Mouse (Mus musculus) neural tube, embryonic 11.5 days (tissue): ENCODE measurements around the gene Acod1. TPM values are rescaled to one million over a fixed set of nuclear protein-coding genes. Genes with fewer than 3 reads are reported as not detected.

ENCODE experiments used
- ATAC-seq: fragments of 200-750 bp; cut with Nextera tagmentation; 2 replicates; pipeline ENCODE4 v1.8.0; 2017; ENCODE audit warnings: moderate number of reproducible peaks, mild to moderate bottlenecking, moderate TSS enrichment, moderate library complexity; ENCODE audit not compliant: insufficient read depth, low FRiP score, low TSS enrichment
- DNase-seq: peaks from one replicate; pipeline ENCODE4 v3.0.0-alpha.2; 2015; ENCODE audit warnings: low spot score
- H3K27ac ChIP-seq: fragments of 300-500 bp; sonication (generic); 2 replicates; pipeline ENCODE4 v1.5.1; 2014; ENCODE audit warnings: low read depth, mild to moderate bottlenecking, low read length
- H3K27me3 ChIP-seq: fragments of 300-500 bp; sonication (generic); 2 replicates; pipeline ENCODE4 v1.6.1; 2014; ENCODE audit warnings: mild to moderate bottlenecking, low read length, mixed read lengths; ENCODE audit not compliant: control insufficient read depth, insufficient read depth
- H3K36me3 ChIP-seq: fragments of 300-500 bp; sonication (generic); 2 replicates; pipeline ENCODE4 v1.6.1; 2014; ENCODE audit warnings: mild to moderate bottlenecking, low read length, moderate library complexity, mixed read lengths; ENCODE audit not compliant: control insufficient read depth, insufficient read depth
- H3K4me1 ChIP-seq: fragments of 300-500 bp; sonication (generic); 2 replicates; pipeline ENCODE4 v1.6.1; 2014; ENCODE audit warnings: low read length, mixed read lengths; ENCODE audit not compliant: control insufficient read depth, insufficient read depth
- H3K4me2 ChIP-seq: fragments of 300-500 bp; sonication (generic); 2 replicates; pipeline ENCODE4 v1.6.1; 2014; ENCODE audit warnings: low read depth, mild to moderate bottlenecking, moderate library complexity
- H3K4me3 ChIP-seq: fragments of 300-500 bp; sonication (generic); 2 replicates; pipeline ENCODE4 v1.5.1; 2014; ENCODE audit warnings: low read depth, low read length
- H3K9ac ChIP-seq: fragments of 300-500 bp; sonication (generic); 2 replicates; pipeline ENCODE4 v1.6.1; 2014; ENCODE audit warnings: mild to moderate bottlenecking, low read length
- H3K9me3 ChIP-seq: fragments of 300-500 bp; sonication (generic); 2 replicates; pipeline ENCODE4 v1.6.1; 2016; ENCODE audit warnings: low read length; ENCODE audit not compliant: control insufficient read depth
- WGBS: fragments of 180-500 bp; shearing (Covaris S2); extraction: QIAGEN DNeasy Blood & Tissue Kit; methylation state at CpG from one replicate; pipeline ENCODE4 v1.1.7; 2014; 5-methylcytosine and 5-hydroxymethylcytosine counted together
- polyA plus RNA-seq: library from polyadenylated mRNA; unstranded; fragments of >200 nt; fragmentation: Nextera tagmentation; extraction: Ambion mirVana; gene quantifications from 2 replicates; pipeline ENCODE4 v1.2.1, GENCODE M21; 2014

Acod1 gene
- polyA plus RNA-seq, 1 experiment from 2014 or later = not detected

DNA sequence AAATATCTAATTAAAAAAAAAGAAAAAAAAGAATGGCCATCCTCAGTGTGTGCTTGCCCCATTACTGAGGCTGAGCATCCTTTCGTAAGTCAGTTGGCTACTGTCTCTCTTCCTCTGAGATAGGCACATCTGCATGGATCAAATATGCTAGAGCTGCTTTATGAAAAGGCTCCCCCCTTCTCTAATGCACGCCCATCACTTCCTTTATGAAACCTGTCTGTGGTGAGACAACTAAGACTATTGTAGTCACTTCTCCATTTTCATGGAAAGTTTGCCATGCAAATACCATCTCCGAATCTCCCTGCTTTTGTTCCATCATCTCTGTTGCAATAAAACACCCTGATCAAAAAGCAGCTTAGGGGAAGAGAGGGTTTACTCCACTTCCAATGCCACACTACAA is 9.8 kb upstream of the Acod1 start:
- no peak overlapping the region for H3K4me2 ChIP-seq
- no peak for ATAC-seq
- 87% methylated on average over 3 of the region's 3 CpGs for WGBS
- H3K36me3 ChIP-seq = no peaks in the 10 kb centered on the region
- H3K4me1 ChIP-seq = no peaks in the 10 kb centered on the region
- no peaks in the 10 kb centered on the region for H3K9me3 ChIP-seq
- H3K9ac ChIP-seq = no peak overlapping the region
- no peak overlapping the region for H3K27ac ChIP-seq
- no peak overlapping the region for H3K4me3 ChIP-seq
- no peak for DNase-seq
- no peaks in the 10 kb centered on the region for H3K27me3 ChIP-seq

DNA sequence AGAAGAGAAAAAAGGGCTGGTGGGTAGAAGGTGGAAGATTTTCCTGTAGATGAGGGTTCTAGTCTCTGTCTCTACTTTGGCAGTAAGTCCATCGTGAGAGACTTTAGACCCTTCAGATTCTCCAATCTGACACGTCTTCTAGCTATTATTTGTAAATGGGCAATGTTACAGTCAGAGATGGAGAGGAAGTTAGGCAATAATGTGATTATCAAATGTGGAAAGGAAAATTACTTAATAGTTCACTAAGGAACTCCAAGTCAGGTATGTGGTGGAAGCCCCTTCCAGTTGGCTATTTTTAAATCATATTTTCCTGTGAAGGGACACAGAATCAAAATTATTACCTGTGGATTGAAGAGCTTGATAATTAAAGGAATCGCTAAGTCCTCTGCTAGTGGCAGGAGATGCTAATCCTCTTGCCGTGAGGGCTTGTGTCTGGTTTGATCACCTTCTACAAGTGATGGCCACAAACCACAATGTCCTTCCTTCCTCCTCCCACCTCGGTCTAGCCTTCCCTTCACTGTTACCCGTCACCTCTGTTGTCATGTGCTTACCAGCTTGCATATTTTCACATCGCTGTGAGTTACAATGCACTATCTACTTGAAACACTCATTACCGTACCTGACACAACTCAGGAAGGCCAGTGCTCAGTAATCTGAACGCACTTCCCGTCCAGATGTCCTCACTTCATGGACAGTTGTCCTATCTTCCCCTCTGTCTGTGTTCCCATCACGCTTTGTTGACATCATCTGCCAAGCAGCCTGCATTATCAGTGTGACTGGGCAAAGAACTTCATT is 1.7 kb downstream of the Acod1 start:
- H3K9ac ChIP-seq = no peak overlapping the region
- H3K27ac ChIP-seq = no peak overlapping the region
- no peaks in the 10 kb centered on the region for H3K4me1 ChIP-seq
- H3K4me3 ChIP-seq = no peak overlapping the region
- no peak for ATAC-seq
- no peak for DNase-seq
- no peaks in the 10 kb centered on the region for H3K9me3 ChIP-seq
- no peak overlapping the region for H3K4me2 ChIP-seq
- whole genome bisulfite sequencing = 89% methylated on average over 11 of the region's 11 CpGs
- H3K36me3 ChIP-seq = no peaks in the 10 kb centered on the region
- no peaks in the 10 kb centered on the region for H3K27me3 ChIP-seq

DNA sequence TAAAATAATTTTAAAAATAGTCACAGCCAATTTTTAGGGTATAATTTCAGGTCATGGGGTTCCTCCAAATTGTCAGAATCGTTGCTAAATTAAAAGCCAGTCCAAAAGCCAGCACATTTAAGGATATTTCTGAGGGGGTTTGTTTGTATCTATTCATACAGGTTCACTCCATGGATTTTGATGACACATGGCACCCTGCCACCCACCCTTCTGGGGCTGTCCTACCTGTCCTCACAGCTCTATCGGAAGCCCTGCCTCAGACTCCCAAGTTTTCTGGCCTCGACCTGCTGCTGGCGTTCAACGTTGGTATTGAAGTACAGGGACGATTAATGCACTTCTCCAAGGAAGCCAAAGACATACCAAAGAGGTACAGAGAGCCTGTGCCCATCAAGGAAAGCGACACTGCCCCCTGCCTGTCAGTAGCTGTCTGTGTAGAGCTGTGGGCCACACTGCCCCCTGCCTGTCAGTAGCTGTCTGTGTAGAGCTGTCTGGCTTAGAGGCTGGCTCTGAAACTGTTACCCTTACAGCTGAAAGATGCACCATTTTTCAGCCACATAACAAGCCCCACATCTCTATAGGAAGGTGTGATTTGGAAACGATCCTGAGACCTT is 4.5 kb downstream of the Acod1 start:
- Histone ChIP-seq H3K9me3 (no peaks in the 10 kb centered on the region), H3K27me3 (no peaks in the 10 kb centered on the region), H3K27ac (no peak overlapping the region), H3K9ac (no peak overlapping the region), H3K4me1 (no peaks in the 10 kb centered on the region), H3K36me3 (no peaks in the 10 kb centered on the region), H3K4me3 (no peak overlapping the region), H3K4me2 (no peak overlapping the region)
- WGBS = 36% methylated on average over 8 of the region's 8 CpGs
- ATAC-seq = peak; percentile 61
- DNase-seq = peak; percentile 77

DNA sequence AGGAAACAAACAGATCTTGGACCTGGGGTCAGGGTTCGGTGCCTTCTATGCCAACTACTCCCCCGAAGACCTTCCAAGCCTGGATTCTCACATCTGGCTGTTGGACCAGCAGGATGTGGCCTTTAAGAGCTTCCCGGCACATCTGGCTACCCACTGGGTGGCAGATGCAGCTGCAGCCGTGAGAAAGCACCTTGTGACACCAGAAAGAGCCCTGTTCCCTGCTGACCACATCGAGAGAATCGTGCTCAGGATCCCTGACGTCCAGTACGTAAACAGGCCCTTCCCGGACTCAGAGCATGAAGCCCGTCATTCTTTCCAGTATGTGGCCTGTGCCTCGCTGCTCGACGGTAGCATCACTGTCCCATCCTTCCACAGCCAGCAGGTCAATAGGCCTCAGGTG is 8.0 kb downstream of the Acod1 start:
- Histone ChIP-seq H3K4me3 (no peak overlapping the region), H3K27me3 (no peaks in the 10 kb centered on the region), H3K9ac (no peak overlapping the region), H3K4me2 (no peak overlapping the region), H3K27ac (no peak overlapping the region), H3K9me3 (no peaks in the 10 kb centered on the region), H3K36me3 (no peaks in the 10 kb centered on the region), H3K4me1 (no peaks in the 10 kb centered on the region)
- DNase-seq (no peak), ATAC-seq (no peak)
- WGBS = 74% methylated on average over 13 of the region's 13 CpGs

DNA sequence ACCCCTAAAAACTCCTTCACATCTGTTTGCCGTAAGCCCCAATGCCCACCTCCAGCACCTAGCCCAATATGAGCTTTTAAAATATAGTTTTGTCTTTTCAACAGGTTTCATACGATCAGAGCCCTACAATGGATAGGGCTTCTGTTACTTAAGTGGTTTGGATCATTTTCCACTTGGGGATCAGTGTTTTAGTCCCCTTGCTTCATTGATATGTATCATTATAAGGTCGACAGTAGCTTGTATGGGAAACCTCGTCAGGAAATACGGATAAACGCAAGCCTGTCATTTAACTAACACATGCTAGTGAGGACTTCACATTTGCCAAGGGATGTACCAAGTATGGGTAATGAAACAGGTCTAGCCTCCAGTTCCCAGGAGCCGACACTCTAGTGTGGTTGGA is 9.8 kb downstream of the Acod1 start:
- Histone ChIP-seq H3K27ac (no peak overlapping the region), H3K9me3 (no peaks in the 10 kb centered on the region), H3K36me3 (no peaks in the 10 kb centered on the region), H3K27me3 (no peaks in the 10 kb centered on the region), H3K4me2 (no peak overlapping the region), H3K9ac (no peak overlapping the region), H3K4me1 (no peaks in the 10 kb centered on the region), H3K4me3 (no peak overlapping the region)
- ATAC-seq = no peak
- DNase-seq = no peak
- 90% methylated on average over 7 of the region's 7 CpGs for WGBS

DNA sequence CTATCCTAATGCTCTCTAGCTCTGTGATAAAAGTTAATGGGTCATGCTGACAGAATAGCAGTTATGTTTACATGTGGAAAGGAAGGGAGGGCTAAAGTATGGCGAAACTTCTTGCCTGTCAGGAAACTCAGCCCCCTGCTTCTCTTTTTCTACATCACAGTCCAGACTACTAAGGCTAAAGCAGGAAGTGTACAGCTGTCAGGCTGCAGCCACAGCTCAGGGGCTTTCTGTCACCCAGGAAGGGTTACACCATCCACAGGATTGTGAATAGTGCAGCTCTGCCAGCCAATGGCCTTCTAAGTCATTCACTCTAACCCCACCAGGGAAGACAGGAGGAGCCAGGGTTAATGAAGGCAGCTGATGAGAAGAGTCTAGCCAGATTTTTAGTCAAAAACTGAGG is 12.2 kb downstream of the Acod1 start:
- Histone ChIP-seq H3K9me3 (no peaks in the 10 kb centered on the region), H3K4me2 (no peak overlapping the region), H3K36me3 (no peaks in the 10 kb centered on the region), H3K4me1 (no peaks in the 10 kb centered on the region), H3K27me3 (no peaks in the 10 kb centered on the region), H3K9ac (no peak overlapping the region), H3K27ac (no peak overlapping the region), H3K4me3 (no peak overlapping the region)
- no peak for ATAC-seq
- WGBS = 92% methylated on average over 1 of the region's 1 CpGs
- no peak for DNase-seq

DNA sequence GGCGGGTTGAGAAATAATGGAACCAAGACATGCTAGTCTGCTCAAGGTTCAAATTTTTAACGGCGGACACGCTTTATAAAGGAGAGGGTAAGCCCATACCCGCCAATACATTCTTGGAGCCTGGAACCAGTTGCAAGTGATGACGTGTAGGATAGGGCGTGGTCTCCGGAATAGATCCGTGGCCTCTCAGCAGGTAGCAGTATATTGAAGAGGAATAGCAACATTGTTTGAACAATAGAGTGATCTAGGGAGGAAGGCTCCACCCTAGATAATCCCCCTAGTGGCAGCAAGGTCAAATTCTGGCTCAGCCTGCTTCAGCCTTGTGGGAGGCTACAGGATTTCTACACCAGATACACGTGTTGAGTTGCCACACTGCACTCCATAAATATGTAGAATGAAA is 12.7 kb downstream of the Acod1 start:
- no peak for DNase-seq
- no peaks in the 10 kb centered on the region for H3K4me1 ChIP-seq
- WGBS = 88% methylated on average over 10 of the region's 10 CpGs

DNA sequence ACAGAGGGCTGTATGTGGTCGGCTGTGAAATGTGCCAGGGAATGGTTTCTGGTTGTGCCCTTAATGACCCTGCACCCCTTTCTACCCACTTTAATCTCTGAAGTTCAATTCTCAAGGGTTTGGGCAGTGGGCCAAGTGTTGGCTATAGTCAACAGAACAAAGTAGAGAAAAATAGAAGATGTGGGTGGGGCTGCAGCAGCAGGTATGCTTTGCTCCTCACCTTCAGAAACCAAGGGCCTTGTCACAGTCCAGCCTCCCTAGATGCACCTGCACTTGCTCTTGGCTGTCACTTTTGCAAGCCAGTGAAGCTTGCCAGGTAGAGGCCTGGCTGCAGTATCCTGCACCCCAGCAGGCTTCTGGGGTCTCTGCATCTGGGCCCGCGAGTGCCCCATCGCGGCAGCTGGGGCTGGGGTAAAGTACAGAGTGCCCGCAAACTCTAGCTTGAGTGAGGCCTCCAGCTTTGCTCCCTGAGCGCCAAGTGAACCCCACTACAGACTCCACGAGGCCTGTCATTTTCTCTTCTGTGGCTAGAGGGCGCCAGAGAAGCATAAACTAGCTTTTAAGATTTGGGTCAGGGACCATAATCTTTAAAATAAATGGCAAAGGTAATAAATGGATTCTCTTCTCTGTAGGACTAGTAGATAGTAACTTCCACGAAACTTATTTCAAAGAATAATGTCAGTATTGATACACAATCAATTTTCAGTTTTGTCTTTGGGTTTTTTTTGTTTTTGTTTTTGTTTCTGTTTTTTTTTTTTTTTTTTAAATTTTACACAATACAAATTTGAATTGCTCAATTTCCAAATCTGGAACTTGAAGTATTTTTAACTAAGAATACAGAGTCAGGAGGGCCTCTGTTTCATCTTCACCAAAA is 18.8 kb downstream of the Acod1 start:
- Histone ChIP-seq H3K27ac (no peak overlapping the region), H3K36me3 (no peaks in the 10 kb centered on the region), H3K9ac (no peak overlapping the region), H3K27me3 (no peaks in the 10 kb centered on the region), H3K4me2 (no peak overlapping the region), H3K9me3 (no peaks in the 10 kb centered on the region), H3K4me3 (no peak overlapping the region), H3K4me1 (peaks cover 3% of the 10 kb centered on the region)
- WGBS = 15% methylated on average over 10 of the region's 10 CpGs
- DNase-seq (peak; percentile 69), ATAC-seq (no peak)

More for the DNA sequence above, 12.7 kb downstream of the Acod1 start:
- Histone ChIP-seq H3K4me2 (no peak overlapping the region), H3K27me3 (no peaks in the 10 kb centered on the region), H3K27ac (no peak overlapping the region), H3K4me3 (no peak overlapping the region), H3K36me3 (no peaks in the 10 kb centered on the region), H3K9me3 (no peaks in the 10 kb centered on the region), H3K9ac (no peak overlapping the region)
- no peak for ATAC-seq
